Mouse (Mus musculus) embryonic fibroblast, embryonic 13.5 days (primary cell): ENCODE measurements at regions not wholly inside any gene's neighbourhood (a gene's known extent, or its start where the extent isn't known, plus 50 kb on each side); places are given as distances from the start of the nearest gene placed in this dataset.

Experiments
- CTCF ChIP-seq: IDR thresholded peaks from 2 replicates; pipeline ENCODE4 v1.5.1; 2011; ENCODE audit warnings: mild to moderate bottlenecking, control low read depth, low read length, moderate library complexity, borderline replicate concordance; ENCODE audit not compliant: insufficient read depth
- POLR2A ChIP-seq: IDR thresholded peaks from 2 replicates; pipeline ENCODE4 v1.6.1; 2011; ENCODE audit warnings: low read depth, mild to moderate bottlenecking, control low read depth, low read length, moderate library complexity

- no peak for TF ChIP-seq CTCF
- TF ChIP-seq POLR2A: no peak
Measured at GRCm38 (mm10) chr1:183754500-183754899, 258.6 kb upstream of the Dusp10 start.
